10 mouse cellular contexts compared by ENCODE assay signal in genomic region chr11:89028871-89029405, GRCm38 (mm10). TPM values are rescaled to one million over a fixed set of nuclear protein-coding genes. Genes with fewer than 3 reads are reported as not detected.
DNase-seq lines count a peak whose midpoint lies in the region; ATAC-seq and TF ChIP-seq lines count a peak whose summit lies in the region.
"Had no signal": no experiment of that assay in that cellular context is flagged by ENCODE, and none has a peak within 500 bp of the region (broad histone marks: within the 10 kb centered on the region; RNA-seq: fewer than 3 reads in every experiment).

No protein-coding gene starts in this region.

- peak overlapping the region; percentile 74 for H3K27ac ChIP-seq in heart, adult 2 months
- peak overlapping the region; percentile 58 for H3K27ac ChIP-seq in liver, embryonic 11.5 days (ENCODE audit: low read depth, low read length)
- H3K27ac ChIP-seq in small intestine, adult 2 months (ENCODE audit: insufficient read depth, low read depth, low read length), result peak overlapping the region; percentile 20; the same call in 1 of the 2 replicates
- no peak overlapping the region for H3K27ac ChIP-seq in midbrain, embryonic 15.5 days
- H3K27ac ChIP-seq: embryonic facial prominence, embryonic 15.5 days had no signal

- H3K27me3 ChIP-seq in heart, adult 2 months (ENCODE audit: control insufficient read depth, insufficient read depth, low read length), result no peaks in the 10 kb centered on the region
- H3K27me3 ChIP-seq in liver, embryonic 11.5 days (replicated peaks; ENCODE audit: control insufficient read depth, insufficient read depth, low read length), result no peaks in the 10 kb centered on the region
- H3K27me3 ChIP-seq in small intestine, adult 2 months (ENCODE audit: control insufficient read depth, insufficient read depth, low read length), result no peaks in the 10 kb centered on the region
- no peaks in the 10 kb centered on the region for H3K27me3 ChIP-seq in midbrain, embryonic 15.5 days (replicated peaks)
- H3K27me3 ChIP-seq: embryonic facial prominence, embryonic 15.5 days had no signal

- H3K9ac ChIP-seq in heart, adult 2 months (ENCODE audit: low read depth, low read length), result 0 out of 2 replicates have a peak overlapping the region, but pooled peaks have one; percentile 24
- H3K9ac ChIP-seq in liver, embryonic 11.5 days (ENCODE audit: low read depth, low read length), result no peak overlapping the region
- no peak overlapping the region for H3K9ac ChIP-seq in midbrain, embryonic 15.5 days
- H3K9ac ChIP-seq: embryonic facial prominence, embryonic 15.5 days had no signal

- peak; percentile 83 for ATAC-seq in liver, embryonic 11.5 days (replicated peaks; ENCODE audit: low FRiP score)
- no peak for ATAC-seq in midbrain, embryonic 15.5 days (replicated peaks)
- ATAC-seq in inflammation-experienced regulatory T-cells, adult 6 months, result no peak

- peaks cover 24% of the 10 kb centered on the region for H3K4me1 ChIP-seq in heart, adult 2 months (ENCODE audit: control insufficient read depth, insufficient read depth, low read length)
- H3K4me1 ChIP-seq in liver, embryonic 11.5 days (replicated peaks; ENCODE audit: control insufficient read depth, insufficient read depth, low read length), result peaks cover 21% of the 10 kb centered on the region
- peaks cover 9% of the 10 kb centered on the region; the same call in 1 of the 2 replicates for H3K4me1 ChIP-seq in small intestine, adult 2 months (ENCODE audit: control insufficient read depth, insufficient read depth, insufficient read length, low read length)
- H3K4me1 ChIP-seq in midbrain, embryonic 15.5 days, result no peaks in the 10 kb centered on the region

- 0 out of 2 replicates have a peak overlapping the region, but pooled peaks have one; percentile 0 for H3K4me2 ChIP-seq in liver, embryonic 11.5 days
- H3K4me2 ChIP-seq in midbrain, embryonic 15.5 days, result no peak overlapping the region
- H3K4me2 ChIP-seq: embryonic facial prominence, embryonic 15.5 days had no signal

- peak; percentile 39 for DNase-seq in T-cell, adult 2 months (ENCODE audit: low spot score)
- peak; percentile 65 to 77 for DNase-seq in heart, adult 2 months
- peak; percentile 48 for DNase-seq in liver, embryonic 11.5 days (ENCODE audit: low spot score)
- DNase-seq in left cerebral cortex, adult 8-10 months (ENCODE audit: low spot score in 2 of 2), result no peak
- DNase-seq in right cerebral cortex, postnatal 4 days, result no peak

- H3K36me3 ChIP-seq in heart, adult 2 months (ENCODE audit: control insufficient read depth, insufficient read depth, low read length), result no peaks in the 10 kb centered on the region
- H3K36me3 ChIP-seq in liver, embryonic 11.5 days (ENCODE audit: control insufficient read depth, insufficient read depth, low read length), result no peaks in the 10 kb centered on the region
- no peaks in the 10 kb centered on the region for H3K36me3 ChIP-seq in small intestine, adult 2 months (ENCODE audit: control insufficient read depth, insufficient read depth, low read length)
- H3K36me3 ChIP-seq in midbrain, embryonic 15.5 days (replicated peaks), result no peaks in the 10 kb centered on the region
- H3K36me3 ChIP-seq: embryonic facial prominence, embryonic 15.5 days had no signal

- no peak for TF ChIP-seq CTCF in heart, adult 2 months (IDR thresholded peaks at IDR 0.05)
- no peak for TF ChIP-seq CTCF in small intestine, adult 2 months (IDR thresholded peaks at IDR 0.05; ENCODE audit: extremely low read depth, insufficient read length, insufficient replicate concordance, low read depth, low read length)

- 16% methylated on average over 10 of the region's 10 CpGs for WGBS in heart, adult 2 months
- 16% methylated on average over 10 of the region's 10 CpGs for WGBS in liver, embryonic 11.5 days
- WGBS in small intestine, adult 2 months, result 44% methylated on average over 10 of the region's 10 CpGs
- WGBS in midbrain, embryonic 15.5 days, result 65% methylated on average over 10 of the region's 10 CpGs

- no peak; the same call in 1 of the 2 replicates for TF ChIP-seq POLR2A in heart, adult 2 months (IDR thresholded peaks at IDR 0.05; ENCODE audit: insufficient read depth, low read depth, low read length)
- no peak for TF ChIP-seq POLR2A in small intestine, adult 2 months (IDR thresholded peaks at IDR 0.05; ENCODE audit: low read depth, low read length)

- no peaks in the 10 kb centered on the region for H3K9me3 ChIP-seq in liver, embryonic 11.5 days (ENCODE audit: control insufficient read depth, low read length)
- H3K9me3 ChIP-seq in midbrain, embryonic 15.5 days, result no peaks in the 10 kb centered on the region
- H3K9me3 ChIP-seq: embryonic facial prominence, embryonic 15.5 days had no signal

- TF ChIP-seq EP300 in heart, adult 2 months (IDR thresholded peaks at IDR 0.05; ENCODE audit: insufficient read depth, low read depth, low read length), result no peak

- H3K79me2 ChIP-seq in heart, adult 2 months (replicated peaks; ENCODE audit: control insufficient read depth, insufficient read depth, low read length), result no peaks in the 10 kb centered on the region

- intact Hi-C loops in heart, adult 2 months (cut with DNase I), result loop anchor here (1.0 to 2.0 kb wide), 2 partner anchors 30 to 32 kb away; partner anchors contain the start of gene Trim25

- H3K4me3 ChIP-seq in heart, adult 2 months, result no peak overlapping the region
- no peak overlapping the region for H3K4me3 ChIP-seq in liver, embryonic 11.5 days (ENCODE audit: low read depth, low read length)
- no peak overlapping the region for H3K4me3 ChIP-seq in small intestine, adult 2 months (ENCODE audit: low read depth, low read length)
- no peak overlapping the region for H3K4me3 ChIP-seq in midbrain, embryonic 15.5 days
- H3K4me3 ChIP-seq: embryonic facial prominence, embryonic 15.5 days had no signal

RNA-seq across cellular contexts. Expression of gene Trim25, which starts 29.8 kb away (rescaled TPM):
- total RNA-seq in heart, adult 2 months (2021), result 10 to 100 TPM; 17.7 to 24.3 TPM
- polyA plus RNA-seq in heart, adult 2 months (2012; rRNA removed), result 13.6 and 14.1 TPM in 2 replicates
- polyA plus RNA-seq in liver, embryonic 11.5 days (2014; fragmentation: Nextera tagmentation; extraction: Ambion mirVana), result 20.6 and 21.1 TPM in 2 replicates
- polyA plus RNA-seq in small intestine, adult 2 months (2012; rRNA removed), result 57.2 and 129 TPM in 2 replicates
- 4.7 and 5.4 TPM in 2 replicates for polyA plus RNA-seq in midbrain, embryonic 15.5 days (2015; fragmentation: Nextera tagmentation; extraction: Ambion mirVana)
- 1 to 10 TPM; 4.6 to 6.3 (median 5.7) TPM for total RNA-seq in left cerebral cortex, adult 8-10 months (2022)
- 10 to 100 TPM in 2 of 3 experiments, 1 to 10 TPM in 1; 9.6 to 11.3 (median 10.1) TPM for polyA plus RNA-seq in inflammation-experienced regulatory T-cells, adult 6 months (2017; shearing (Covaris generic))

RNA-seq across cellular contexts. Expression of gene Dgke, which starts 37.7 kb away (rescaled TPM):
- total RNA-seq in heart, adult 2 months (2021), result 10 to 100 TPM in 1 of 2 experiments, 1 to 10 TPM in 1; 9.3 to 12.4 TPM
- polyA plus RNA-seq in heart, adult 2 months (2012; rRNA removed), result 5.6 and 8.2 TPM in 2 replicates
- polyA plus RNA-seq in liver, embryonic 11.5 days (2014; fragmentation: Nextera tagmentation; extraction: Ambion mirVana), result 1.8 and 1.9 TPM in 2 replicates
- 2.1 and 3.2 TPM in 2 replicates for polyA plus RNA-seq in small intestine, adult 2 months (2012; rRNA removed)
- polyA plus RNA-seq in midbrain, embryonic 15.5 days (2015; fragmentation: Nextera tagmentation; extraction: Ambion mirVana), result 18.9 and 19.7 TPM in 2 replicates
- total RNA-seq in left cerebral cortex, adult 8-10 months (2022), result 10 to 100 TPM; 50.3 to 60.2 (median 53.3) TPM
- 1 to 10 TPM; 3.8 to 7.0 (median 3.9) TPM for polyA plus RNA-seq in inflammation-experienced regulatory T-cells, adult 6 months (2017; shearing (Covaris generic))

RNA-seq across cellular contexts. Expression of gene Gm525, which starts 44.7 kb away (rescaled TPM):
- total RNA-seq in heart, adult 2 months (2021), result not detected
- polyA plus RNA-seq in heart, adult 2 months (2012; rRNA removed), result 0.27 TPM in 1 of 2 replicates, not detected in the other
- polyA plus RNA-seq in liver, embryonic 11.5 days (2014; fragmentation: Nextera tagmentation; extraction: Ambion mirVana), result not detected in 2 replicates
- not detected in 2 replicates for polyA plus RNA-seq in small intestine, adult 2 months (2012; rRNA removed)
- polyA plus RNA-seq in midbrain, embryonic 15.5 days (2015; fragmentation: Nextera tagmentation; extraction: Ambion mirVana), result not detected in 2 replicates
- total RNA-seq in left cerebral cortex, adult 8-10 months (2022), result not detected
- not detected for polyA plus RNA-seq in inflammation-experienced regulatory T-cells, adult 6 months (2017; shearing (Covaris generic))
- polyA plus RNA-seq: neural tube, embryonic 11.5 days had no signal

RNA-seq across cellular contexts. Expression of gene Coil, which starts 58.9 kb away (rescaled TPM):
- 1 to 10 TPM; 4.8 TPM for total RNA-seq in heart, adult 2 months (2021)
- polyA plus RNA-seq in heart, adult 2 months (2012; rRNA removed), result 2.8 and 4.7 TPM in 2 replicates
- 9.3 and 9.5 TPM in 2 replicates for polyA plus RNA-seq in liver, embryonic 11.5 days (2014; fragmentation: Nextera tagmentation; extraction: Ambion mirVana)
- 1.1 and 1.4 TPM in 2 replicates for polyA plus RNA-seq in small intestine, adult 2 months (2012; rRNA removed)
- polyA plus RNA-seq in midbrain, embryonic 15.5 days (2015; fragmentation: Nextera tagmentation; extraction: Ambion mirVana), result 33.7 and 34.2 TPM in 2 replicates
- 10 to 100 TPM; 20.2 to 21.6 (median 21.0) TPM for total RNA-seq in left cerebral cortex, adult 8-10 months (2022)
- 1 to 10 TPM; 5.3 to 8.3 (median 7.7) TPM for polyA plus RNA-seq in inflammation-experienced regulatory T-cells, adult 6 months (2017; shearing (Covaris generic))

Comparison
In these comparisons a context has a peak if more than half of its experiments do, and no peak if none do; other contexts are left out.
1. DNase-seq: peak in T-cell, adult 2 months (single experiment), heart, adult 2 months (2 of 2) and liver, embryonic 11.5 days (single experiment); none in left cerebral cortex, adult 8-10 months (0 of 2) and right cerebral cortex, postnatal 4 days (single experiment).